Mouse (Mus musculus) E14TG2a.4 (cell line): ENCODE measurements around the gene Irs1.

ENCODE experiments used
- CTCF ChIP-seq: conservative IDR thresholded peaks from 2 replicates; pipeline ENCODE4 v1.5.1; 2014; ENCODE audit warnings: low read length
- NANOG ChIP-seq: IDR thresholded peaks from 2 replicates; pipeline ENCODE4 v1.6.1; 2014; ENCODE audit warnings: borderline replicate concordance, low read length, mixed read lengths
- POU5F1 ChIP-seq: IDR thresholded peaks from 2 replicates; pipeline ENCODE4 v1.6.1; 2014; ENCODE audit warnings: low read length, borderline replicate concordance

DNA sequence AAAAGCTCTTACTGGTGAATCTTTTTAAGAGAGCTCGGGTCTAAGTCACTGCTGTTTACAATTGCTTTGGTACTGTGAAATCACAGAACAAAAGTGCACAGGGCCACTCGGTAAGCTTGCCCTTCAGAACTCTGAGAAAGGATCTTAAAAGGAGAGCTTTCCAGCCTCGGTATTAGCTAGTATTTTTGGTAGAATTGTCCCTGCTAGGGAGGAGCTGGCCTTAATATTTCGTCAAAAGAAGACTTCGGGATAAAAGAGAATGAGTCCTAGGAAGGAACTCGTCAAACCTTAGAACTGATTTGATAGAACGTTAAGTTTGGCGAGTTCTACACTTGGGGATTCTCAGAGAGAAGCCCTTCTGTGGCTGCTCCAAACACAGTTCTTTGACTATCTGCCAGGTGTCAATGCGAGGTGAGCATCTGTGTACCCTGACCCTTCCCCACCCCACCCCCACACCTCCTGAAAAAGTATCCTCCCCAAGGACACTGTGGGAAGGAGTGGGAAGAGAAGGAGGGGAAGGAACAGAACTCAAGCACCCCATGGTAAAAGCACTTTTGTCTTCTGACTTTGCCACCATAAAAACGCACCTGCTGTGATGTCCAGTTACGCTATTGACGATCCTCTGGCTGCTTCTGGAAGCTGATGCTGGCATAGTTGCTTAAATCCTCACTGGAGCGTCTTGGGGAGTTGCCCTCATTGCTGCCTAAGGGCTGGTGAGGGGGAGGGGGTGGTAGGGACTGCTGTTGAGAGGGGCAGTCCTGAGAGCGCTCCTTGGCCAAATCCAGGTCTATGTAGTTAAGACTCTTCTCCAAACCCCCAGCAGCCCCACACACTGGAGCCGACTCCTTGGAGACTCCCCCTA, 4.8 kb downstream of the Irs1 start:
- TF ChIP-seq CTCF (no peak), POU5F1 (no peak), NANOG (no peak)
